Mouse (Mus musculus): ENCODE data around the gene Phka2.

The Phka2 gene

DNA sequence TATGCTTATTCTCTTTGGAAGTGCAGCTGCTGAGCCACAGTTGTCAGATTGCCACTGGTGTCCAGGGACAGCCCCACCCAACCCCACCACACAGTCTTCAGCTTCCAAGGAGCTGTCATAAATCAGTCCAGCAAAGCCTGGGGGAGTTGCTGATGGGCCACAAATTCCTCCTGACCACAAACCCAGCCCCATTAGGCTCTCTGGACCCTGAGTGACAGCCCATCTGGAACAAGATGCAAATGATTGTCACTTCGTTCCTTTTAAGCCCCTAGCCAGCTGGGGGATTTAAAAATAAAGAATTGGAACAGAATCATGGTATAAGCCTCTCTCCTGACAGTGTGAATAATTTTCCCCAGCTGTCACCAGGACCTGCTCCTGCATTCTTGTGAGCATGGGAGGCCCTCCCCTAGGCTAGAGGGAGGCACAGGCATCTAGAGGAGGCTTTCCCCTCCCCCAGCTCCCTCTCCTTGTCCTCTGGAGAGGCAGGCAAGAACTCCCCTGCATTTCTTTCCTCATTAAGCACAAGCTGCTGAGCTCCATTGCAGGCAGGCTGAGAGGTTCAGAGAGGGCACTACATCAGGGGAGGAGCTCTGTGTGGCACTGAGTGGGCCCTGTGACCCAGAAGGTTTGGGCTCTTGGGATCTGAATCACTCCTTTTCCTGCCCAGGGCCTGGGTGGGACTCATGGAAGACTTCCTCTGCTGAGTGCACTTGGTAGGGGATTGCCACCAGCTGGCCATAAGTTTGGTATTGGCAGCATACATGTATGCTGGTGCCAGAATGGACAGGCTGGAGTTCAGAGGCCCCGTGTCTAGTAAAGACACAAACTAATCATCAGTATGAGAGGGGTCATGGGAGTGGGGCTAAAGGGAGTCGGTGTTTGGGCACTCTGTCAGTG lies 96.8 kb downstream of the Phka2 start:
- in situ Hi-C loops (cut with MboI, MseI): no loop called here

DNA sequence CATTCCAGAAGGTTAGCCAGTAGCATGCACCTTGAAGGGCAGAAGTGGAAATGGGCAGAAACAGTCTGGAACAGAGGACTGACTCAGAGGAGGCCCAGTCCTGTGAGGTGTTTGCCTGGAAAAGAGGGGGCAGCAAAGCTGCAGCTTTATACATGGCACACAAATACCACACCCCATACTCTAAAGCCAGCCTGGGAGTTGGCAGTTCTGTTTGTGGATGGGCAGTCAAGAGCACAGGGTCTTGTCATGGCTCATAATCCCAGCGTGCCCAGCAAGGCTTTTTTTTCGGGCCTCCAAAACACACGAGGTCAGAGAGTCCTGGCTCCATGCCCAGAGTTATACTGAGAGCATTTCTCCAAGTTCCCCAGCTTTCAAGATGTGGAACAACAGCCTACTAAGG lies 99.1 kb downstream of the Phka2 start:
- in situ Hi-C loops (cut with MboI, MseI): loop anchor here (10.0 kb wide), 1 partner anchor 106 kb away; no protein-coding TSS in a partner anchor

- in situ Hi-C loops (cut with MboI, MseI): loop anchor here (10.0 kb wide), 1 partner anchor 108 kb away; no protein-coding TSS in a partner anchor
These were observed 100.8 kb downstream of the Phka2 start for GRCm38 (mm10) chrX:160602770-160603169.

DNA sequence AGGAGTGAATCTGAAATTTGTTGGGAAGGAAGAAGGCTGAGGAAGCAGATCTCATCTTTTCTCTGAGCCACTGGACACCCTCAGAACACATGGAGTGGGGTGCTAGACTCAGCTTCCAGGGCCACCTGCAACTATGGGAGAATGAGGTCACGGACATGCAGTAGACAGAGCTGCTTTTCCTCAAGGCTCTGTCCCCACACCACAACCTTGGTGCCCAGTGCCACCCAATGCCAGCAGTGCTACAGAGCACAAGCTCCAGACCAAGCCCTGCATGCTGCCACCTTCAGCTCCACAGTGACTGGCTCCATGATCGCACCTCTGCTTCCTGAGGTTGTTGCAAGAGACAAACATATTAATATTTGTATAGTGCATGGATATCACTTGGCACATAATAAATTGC lies 101.3 kb downstream of the Phka2 start:
- in situ Hi-C loops (cut with MboI, MseI): loop anchor here (10.0 kb wide), 1 partner anchor 109 kb away; no protein-coding TSS in a partner anchor

DNA sequence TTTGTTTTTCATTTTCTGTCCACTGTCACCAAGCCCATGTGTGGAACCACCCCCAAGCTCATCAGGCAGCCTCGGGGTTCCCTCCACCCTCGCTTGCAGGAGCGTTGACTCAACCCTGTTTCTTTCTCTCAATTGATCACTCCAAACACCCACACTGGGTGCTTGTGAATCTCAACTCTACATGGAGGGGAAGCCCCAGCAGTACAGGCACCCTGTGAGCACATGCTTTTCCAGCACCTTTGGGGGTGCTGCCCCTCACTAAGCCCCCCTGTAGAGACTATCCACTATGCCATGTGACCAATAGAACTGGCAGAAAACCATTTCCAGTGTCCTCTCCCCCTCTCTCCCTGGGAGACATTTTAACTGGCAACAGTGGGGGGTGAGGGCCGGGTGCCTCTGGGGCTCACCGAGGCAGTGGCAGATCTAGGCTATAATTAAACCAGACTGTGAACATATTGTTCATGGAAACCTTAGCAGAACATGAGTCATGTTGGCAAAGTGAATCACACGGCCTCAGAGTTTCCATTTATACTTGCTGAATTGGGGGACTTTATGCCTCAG lies 102.1 kb downstream of the Phka2 start:
- in situ Hi-C loops (cut with MboI, MseI): loop anchor here (10.0 kb wide), 1 partner anchor 109 kb away; no protein-coding TSS in a partner anchor

GRCm38 (mm10) chrX:160609849-160610248 lies 107.9 kb downstream of the Phka2 start:
- in situ Hi-C loops (cut with MboI, MseI): loop anchor here (10.0 kb wide), 2 partner anchors 115 to 435 kb away; no protein-coding TSS in a partner anchor

- in situ Hi-C loops (cut with MboI, MseI): loop anchor here (10.0 kb wide), 1 partner anchor 436 kb away; no protein-coding TSS in a partner anchor
These were observed 108.5 kb downstream of the Phka2 start for GRCm38 (mm10) chrX:160610482-160610881.

DNA sequence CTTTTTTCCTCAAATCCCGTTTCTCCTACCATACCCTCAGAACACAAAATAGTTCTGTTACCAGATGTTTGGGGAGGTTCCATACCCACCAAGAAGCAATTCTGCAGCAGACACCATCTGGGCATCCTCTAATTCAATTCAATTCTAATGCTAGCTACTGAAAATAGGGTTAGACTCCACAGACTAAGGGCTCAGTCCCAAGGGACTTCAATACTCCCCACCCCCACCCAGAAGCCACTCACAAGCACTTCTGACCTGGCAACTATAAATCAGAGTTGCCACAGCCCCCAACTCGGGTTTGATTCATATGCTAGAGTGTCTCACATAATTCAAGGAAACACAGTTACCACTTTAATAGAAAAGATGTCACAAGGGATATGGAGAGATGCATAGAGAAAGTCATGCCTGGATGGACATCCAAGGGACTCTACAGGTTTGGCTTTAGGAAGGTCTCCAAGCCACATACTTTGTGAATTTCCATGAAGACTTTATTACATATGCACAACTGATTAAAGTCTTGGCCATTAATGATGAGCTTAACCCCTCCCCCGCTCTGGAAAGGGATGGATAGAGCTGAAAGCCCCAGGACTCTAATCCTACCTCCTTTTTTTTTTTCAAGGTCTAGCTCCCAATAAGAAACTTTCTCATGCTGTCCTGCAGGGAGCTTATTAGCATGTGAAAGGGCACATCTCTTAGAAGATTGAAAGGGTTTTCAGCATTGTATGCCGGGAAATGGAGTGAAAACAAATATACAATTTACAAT lies 109.1 kb downstream of the Phka2 start:
- in situ Hi-C loops (cut with MboI, MseI): loop anchor here (10.0 kb wide), 1 partner anchor 436 kb away; no protein-coding TSS in a partner anchor
